Mouse (Mus musculus) mesoderm, embryonic 11.5 days (tissue): ENCODE data around the gene Stard13.

Experiments
- DNase-seq: peaks from one replicate; pipeline ENCODE4 v3.0.0-alpha.2; 2012; ENCODE audit warnings: low read depth, low spot score

Stard13 gene

DNA sequence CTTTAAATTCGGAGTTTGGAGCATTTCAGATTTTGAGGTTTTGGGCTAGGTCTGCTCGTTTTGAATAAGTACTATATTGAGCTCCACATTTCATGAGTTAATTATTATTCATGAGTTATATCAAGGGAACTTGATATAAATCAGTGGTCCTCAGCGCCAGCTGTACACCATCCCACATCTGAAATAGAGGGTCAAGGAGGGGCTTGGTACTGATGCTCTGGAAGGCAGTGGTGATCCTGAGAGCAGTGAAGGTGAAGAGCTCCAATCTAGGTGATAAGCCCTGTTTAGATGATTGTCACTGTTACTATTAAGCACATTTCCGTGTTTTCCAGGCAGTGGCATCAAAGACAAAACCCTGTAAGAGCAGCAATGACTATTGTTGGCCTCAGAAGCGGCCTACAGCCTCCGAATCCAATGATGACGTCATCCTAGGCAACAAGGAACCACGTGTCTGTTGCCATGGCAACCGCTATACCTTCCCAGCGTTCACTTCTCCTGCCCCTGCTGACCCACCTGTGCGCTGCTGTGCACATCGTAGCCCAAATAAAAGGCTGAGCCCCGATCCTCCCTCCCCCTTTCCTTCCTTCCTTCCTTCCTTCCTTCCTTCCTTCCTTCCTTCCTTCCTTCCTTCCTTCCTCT is 5.2 kb downstream of the Stard13 start:
- DNase-seq, result no peak

DNA sequence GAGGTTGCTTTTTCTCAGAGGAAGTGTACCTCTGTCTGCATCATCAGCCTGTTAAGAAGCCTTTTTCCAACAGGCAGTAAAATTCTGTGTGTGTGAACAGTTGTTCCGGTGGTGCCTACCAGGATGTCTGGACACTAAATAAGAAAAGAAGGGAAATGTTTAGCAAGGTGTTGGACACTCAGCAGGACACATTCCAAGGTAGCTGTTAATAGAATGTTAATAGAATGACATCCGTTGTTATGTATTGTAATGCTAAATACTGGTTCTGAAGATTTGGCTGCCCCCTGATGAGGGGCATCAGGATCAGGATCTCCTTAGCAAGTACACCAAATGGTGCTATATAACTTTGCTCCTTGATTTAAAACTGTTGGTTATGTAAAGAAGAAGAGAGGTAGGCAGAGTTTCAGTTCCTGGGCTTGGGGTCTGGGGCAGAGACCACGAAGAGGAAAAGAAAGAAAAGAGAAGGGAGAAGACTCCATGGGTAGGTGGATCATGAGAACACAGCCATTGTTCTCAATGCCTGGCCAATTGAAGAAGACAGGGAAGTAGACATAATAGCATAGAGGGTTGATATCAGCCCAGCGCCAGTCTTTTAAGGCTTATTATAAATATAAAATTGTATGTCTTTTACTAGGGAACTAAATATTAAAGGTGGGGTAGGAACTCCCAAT is 9.8 kb downstream of the Stard13 start:
- DNase-seq, result no peak

DNA sequence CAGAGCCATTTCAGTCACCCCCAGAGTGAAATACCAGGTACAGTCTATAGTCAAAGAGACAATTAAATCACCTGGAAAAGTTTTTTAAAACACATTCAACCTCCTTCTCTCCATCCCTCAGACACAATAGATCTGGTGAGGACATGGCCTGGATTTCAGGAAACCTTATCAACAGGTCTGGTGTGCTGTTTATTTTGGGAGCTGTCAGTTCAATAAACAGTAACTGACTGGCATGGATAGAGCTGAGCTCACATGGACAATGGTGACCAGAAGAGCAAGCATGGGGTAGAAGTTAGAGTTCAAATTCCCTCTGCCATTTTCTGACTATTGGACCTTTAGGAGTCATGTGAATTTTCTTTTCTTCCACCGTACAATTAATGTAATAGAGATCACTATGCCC is 10.8 kb downstream of the Stard13 start:
- no peak for DNase-seq

DNA sequence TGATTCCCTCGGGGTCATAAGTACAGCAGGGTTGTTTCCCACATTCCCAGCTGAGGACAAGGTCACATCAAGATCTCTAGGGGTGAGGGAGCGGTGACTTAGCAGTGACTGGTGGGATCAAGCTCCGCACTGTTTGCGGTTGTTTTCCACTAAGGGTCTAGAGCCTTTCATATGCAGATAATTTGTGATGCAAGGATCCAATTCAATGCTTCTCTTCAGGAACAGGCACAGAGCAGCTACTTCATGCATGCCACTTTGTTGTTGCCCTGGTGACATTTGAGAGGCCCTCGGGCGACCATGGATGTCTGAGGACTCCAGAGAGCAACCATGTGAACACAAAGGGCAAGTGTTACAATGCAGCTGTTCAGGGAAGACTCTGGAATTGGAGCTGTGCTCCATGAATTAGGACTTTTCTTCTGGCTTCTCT is 14.9 kb downstream of the Stard13 start:
- DNase-seq, result peak; percentile 70

DNA sequence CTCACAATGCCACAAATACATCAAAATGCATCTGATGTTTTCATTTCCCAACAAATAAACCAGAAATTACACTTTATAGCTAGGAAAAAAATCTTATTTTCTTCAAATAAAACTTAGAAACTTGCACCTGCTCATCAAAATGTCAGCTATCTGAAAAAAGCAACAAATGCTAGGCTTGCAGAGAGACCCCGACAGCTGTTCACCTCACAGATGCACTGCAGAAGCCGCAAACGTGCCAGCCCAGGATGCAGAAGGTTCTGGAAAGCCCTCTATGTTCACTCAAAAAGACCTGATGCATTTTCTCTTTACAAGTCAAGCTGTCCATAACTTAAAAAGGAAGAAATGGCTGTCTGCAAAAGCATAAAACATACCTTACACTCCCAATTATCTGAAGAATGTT is 20.5 kb downstream of the Stard13 start:
- no peak for DNase-seq

- DNase-seq, result no peak
These were observed 22.8 kb downstream of the Stard13 start for GRCm38 (mm10) chr5:151210869-151211268.

DNA sequence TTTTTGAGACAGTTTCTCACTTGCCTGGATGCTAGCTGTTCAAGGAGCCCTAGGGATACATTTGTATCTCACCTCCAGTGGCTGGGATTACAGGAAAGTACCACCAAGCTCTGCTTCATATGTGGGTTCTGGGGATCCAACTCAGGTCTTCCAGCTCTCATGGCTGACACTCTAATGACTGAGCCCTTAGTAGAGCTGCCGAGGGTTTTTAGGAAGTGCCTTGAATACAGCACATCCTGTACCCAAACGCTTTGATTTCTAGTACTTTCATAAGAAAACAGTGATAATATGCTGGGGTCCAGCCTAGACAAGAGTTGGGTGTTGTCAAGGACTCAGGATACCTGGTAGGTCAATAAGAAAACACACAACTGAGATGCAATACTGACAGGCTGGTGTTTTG is 23.6 kb downstream of the Stard13 start:
- no peak for DNase-seq

DNA sequence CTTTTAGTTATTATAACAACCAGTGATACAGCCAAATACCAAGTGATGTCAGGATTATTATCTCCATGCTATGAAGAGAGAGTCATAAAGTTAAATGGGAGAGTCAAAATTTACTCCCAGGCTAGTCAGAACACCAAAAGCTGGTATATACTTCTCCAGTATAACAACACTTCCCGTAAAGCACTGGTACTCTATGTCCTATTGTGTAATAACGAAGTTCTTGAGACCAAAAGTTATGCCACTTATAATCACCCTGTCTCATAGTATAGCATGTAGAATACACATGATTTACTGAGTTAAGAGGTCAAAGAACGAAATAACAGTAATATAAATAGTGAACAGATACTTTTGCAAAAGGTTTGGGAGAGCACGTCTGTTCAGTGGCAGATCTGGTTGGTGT is 28.6 kb downstream of the Stard13 start:
- DNase-seq, result no peak

GRCm38 (mm10) chr5:151202925-151203324 is 30.7 kb downstream of the Stard13 start:
- DNase-seq, result peak; percentile 28

- no peak for DNase-seq
These were observed 32.4 kb downstream of the Stard13 start for GRCm38 (mm10) chr5:151201220-151201619.

GRCm38 (mm10) chr5:151199235-151199634 is 34.4 kb downstream of the Stard13 start:
- no peak for DNase-seq

GRCm38 (mm10) chr5:151196603-151197272 is 36.9 kb downstream of the Stard13 start:
- no peak for DNase-seq

- no peak for DNase-seq
These were observed 39.6 kb downstream of the Stard13 start for GRCm38 (mm10) chr5:151193885-151194520.

- no peak for DNase-seq
These were observed 41.4 kb downstream of the Stard13 start for GRCm38 (mm10) chr5:151192266-151192665.

DNA sequence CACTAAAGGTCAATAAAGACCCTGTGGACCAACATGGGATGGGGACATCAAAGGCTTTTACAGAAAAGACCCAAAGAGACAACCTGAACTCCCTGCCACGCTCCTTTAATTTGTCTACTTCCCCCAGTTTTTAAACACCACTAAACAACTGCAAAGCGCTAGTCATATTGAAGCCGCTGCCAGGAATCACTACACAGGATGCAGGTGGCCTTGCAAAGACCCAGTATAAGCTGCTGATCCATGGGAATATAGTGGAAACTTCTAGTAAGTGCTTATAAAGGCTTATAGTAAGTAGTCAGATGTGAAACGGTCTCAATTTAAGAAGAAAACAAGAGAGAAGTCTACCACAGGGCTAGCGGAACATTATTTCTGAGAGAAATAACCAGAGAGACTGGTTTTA is 42.9 kb downstream of the Stard13 start:
- no peak for DNase-seq

DNA sequence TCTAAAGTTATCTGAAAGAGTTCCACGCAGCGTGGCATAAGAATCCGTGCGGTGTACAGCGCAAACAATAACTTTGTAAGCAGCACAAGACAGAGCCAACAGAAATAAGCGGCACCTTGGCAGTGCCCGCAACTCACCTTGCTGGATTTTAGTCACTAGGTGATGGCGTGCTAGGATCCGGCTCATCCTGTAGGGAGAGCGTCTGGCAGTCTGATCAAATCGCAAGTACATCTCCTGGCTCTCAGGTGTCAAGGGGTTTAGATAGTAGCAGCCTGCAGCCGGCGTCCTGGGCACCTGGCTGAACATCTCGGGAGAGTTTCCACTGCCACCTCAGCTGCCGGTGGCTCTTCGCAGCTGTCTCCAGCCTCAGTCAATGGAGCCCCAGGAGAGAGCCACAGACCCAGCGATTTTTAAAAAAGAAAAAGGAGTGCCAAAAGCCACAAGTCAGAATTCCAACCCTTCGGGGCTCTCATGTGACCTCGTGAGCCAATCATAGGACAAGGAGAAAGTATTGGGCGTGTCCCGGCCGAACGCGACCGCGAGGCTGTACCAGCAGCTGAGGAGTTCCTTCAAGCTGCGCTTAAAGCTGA is 43.8 kb downstream of the Stard13 start:
- peak; percentile 87 for DNase-seq

DNA sequence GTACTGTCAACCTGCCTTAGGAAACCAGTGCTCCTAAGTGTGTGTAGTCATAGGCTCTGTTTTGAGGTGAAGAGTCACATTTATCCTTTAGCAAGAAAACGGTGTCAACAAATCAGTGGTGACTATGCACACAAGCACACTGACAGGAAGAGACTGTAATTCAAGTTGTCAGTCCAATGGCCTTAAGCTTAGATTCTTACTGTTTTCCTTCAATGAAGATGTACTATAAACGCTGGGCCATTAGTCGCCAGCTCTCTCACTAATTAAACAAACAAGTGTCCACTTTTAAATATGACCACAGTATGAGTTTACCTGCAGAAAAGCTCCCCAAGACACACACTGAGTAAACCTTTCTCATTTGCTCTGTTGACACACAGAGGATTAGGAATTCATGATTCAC is 44.3 kb downstream of the Stard13 start:
- DNase-seq, result no peak

DNA sequence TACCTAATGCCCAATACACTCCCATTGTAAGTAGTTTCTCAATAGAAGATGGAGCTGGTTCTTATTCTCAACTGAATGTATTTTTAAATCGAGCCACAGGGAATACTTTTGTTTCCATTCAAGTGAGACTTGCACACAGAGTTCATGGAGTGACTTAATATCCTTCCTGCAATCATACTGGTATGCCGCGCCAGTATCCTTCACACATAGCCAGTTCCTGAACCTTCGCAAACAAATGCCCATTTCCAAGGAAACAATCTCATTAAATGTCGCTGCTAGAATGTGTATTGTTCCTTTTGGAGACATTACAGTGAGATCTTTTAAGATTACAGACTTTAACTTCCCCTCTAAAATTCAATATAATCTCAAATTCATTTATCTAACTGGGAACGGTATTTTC is 45.0 kb downstream of the Stard13 start:
- no peak for DNase-seq

- no peak for DNase-seq
These were observed 46.3 kb downstream of the Stard13 start for GRCm38 (mm10) chr5:151187336-151187735.

DNA sequence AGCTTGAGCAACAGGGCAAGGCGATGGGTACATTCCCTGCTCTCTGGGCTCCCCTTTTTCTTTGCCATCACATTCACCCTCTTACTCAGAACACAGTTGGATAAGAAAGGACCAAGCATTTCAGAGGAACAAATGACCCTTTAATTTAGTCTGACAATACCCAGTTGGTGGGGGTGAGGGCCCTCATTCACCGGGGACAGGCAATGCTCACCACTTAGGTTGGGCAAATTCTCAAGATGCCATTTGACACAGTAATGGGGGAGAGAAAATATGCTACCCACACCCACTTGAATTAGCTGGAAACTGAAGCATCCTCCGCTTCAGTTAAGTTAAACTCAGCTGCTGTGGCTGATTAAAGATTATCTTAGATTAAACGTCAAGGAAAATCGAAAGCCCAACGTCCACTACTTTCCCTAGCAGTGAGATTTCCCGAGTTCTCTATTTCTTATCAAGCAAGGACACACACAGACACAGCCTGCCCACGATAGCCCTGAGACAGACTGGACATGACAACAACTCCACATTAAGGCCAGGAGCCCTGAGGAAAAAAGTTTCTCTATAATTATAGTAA is 48.3 kb downstream of the Stard13 start:
- DNase-seq, result no peak

DNA sequence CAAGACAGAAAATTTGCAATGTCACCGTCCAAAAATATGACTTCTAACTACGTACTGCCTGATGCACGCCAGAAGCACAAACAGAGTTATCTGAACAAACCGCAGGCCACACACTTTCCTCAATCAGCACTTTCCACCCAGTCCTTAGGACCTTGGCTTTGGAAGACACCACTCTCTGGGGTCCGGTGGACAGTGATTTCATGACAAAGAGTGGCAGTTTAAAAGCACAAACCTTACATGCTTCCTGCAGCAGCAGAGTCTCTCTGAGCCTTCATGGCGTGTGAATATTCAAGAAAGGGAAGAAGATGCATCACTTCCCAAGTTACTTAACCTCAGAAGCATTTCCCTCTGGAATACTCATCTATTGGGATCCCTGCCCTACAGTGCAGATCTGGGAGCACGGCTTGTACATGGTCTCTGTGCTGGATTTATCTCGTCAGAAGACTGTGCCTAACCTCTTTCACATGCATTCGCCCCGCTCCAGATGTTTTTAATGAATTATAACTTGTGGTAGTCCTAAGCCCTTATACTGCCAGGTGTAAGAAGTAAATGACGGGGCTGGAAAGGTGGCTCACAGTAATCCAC is 49.9 kb downstream of the Stard13 start:
- no peak for DNase-seq
